Mouse (Mus musculus): ENCODE data around the gene Flywch1. TPM values are rescaled to one million over a fixed set of nuclear protein-coding genes. Genes with fewer than 3 reads are reported as not detected.
A peak's percentile ranks its signal among the peaks of the same experiment; 100 is the strongest.

Flywch1 gene
- 100 to 1,000 TPM in 2 of 4 experiments, 10 to 100 TPM in 2; 82.9 to 115 (median 102) TPM for total RNA-seq (2022)

GRCm38 (mm10) chr17:23771284-23772218 lies at the start of gene Flywch1:
Flywch1 (minus strand) TSS chr17:23771602.
- DNase-seq = peak; percentile 99

- no peak for DNase-seq
Measured at GRCm38 (mm10) chr17:23820731-23821130, 49.3 kb upstream of the Flywch1 start.

- DNase-seq = no peak
Measured at GRCm38 (mm10) chr17:23819235-23819634, 47.8 kb upstream of the Flywch1 start.

DNA sequence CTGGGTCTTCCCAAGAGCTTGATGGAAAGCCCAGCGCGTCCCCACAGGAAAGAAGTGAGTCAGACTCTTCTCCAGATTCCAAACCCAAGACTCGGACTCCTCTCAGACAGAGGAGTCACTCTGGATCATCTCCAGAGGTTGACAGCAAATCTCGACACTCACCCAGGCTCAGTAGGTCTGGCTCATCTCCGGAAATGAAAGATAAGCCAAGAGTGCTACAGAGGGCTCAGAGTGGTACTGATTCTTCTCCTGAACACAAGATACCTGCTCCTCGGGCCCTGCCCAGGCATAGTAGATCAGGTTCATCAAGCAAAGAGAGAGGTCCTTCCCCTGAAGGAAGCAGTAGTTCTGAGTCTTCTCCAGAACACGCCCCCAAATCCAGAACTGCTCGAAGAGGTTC lies 47.2 kb upstream of the Flywch1 start:
- no peak for DNase-seq

- DNase-seq = no peak
Measured at GRCm38 (mm10) chr17:23815641-23816040, 44.2 kb upstream of the Flywch1 start.

DNA sequence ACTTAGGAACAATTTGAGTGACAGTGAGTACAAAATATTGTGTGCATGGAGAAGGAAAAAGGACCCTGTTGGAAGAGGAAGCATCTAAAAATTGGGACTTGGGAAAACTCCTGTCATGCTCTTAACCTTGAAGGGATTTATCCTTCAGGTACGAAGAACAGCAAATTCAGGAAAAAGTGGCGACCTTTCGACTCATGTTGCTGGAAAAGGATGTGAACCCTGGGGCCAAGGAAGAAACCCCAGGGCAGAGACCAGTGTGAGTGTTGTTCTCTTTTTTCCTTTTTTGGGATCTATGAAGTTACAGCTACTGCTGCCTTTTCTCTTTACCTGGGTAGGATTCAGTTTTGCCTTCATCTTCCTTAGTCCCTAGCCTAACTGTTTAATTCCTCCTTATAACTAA lies 36.5 kb upstream of the Flywch1 start:
- no peak for DNase-seq

DNA sequence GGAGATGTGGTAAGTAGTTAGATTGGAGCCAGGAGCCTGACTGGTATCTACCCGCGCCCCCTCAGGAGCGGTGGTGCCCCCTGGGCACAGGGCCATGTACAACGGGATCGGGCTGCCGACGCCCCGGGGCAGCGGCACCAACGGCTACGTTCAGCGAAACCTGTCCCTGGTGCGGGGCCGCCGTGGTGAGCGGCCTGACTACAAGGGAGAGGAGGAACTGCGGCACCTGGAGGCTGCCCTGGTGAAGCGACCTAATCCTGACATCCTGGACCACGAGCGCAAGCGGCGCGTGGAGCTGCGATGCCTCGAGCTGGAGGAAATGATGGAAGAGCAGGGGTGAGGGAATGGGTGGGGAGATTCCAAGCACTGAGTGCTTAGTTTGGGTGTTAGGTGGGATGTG lies 35.5 kb upstream of the Flywch1 start:
- no peak for DNase-seq

DNA sequence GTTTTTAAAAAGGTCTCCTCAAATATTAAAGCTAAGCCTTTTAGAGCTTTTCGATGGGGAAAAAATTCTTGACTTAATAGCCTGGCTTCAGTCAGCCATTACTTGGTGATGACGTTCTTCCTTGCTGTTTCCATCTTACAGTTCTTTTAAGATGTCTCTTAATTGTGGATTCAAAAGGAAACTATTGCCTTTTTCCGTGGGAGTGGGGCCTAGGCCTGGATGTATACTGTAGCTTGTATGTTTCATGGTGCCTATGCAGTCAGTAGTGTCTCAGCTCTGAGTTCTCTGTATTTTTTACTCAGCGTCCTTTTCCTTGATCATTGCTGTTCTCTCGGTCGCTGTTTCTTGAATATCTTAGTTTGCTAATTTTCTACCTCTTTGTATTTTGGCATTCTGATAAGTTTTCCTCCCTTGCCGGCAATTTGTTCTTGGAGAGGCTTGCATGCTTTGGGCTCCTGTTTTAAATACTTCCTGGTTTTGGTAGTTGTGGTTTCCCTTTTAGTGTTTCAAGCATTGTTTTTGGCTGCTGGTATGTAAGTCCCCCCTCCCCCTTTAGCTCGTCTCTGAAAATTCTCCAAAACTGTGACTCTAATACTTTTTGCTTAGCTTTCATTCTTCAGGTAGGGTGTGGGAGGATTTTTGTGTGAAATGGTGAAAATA lies 33.2 kb upstream of the Flywch1 start:
- DNase-seq = no peak

DNA sequence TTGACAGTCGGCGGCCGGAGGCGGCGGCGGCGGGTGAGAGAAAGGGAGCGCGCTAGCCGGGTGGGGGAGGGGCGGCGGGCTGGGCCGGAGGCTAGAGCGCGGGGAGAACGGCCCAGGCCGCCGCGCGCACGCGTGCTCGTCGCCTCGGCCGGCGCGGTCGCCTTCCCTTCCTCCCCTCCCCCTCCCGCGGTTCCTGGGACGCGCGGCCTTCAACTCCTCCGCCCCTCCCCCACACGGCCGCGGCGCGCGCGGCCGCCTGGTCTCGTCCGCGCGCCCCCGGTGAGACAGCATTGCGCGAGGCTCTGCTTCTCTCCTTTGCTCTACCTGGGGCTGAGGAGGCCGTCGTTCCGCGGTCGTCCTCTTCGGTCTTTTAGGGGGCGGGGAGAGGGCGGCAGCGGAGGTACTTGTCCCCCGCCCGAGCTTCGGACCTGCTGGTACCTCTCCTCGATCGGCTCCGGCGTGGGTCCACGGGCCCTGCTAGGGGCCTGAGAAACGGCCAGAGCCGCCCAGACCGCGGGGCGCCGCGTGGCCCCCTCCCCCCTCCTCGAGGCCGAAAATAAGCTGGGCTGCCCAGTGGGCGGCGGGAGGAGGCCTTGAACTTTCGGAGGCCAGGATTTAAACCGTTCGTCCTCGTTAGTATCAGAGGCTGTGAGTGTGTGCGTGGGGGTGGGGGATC lies 32.1 kb upstream of the Flywch1 start:
- DNase-seq = peak; percentile 69

- DNase-seq = peak; percentile 98
Measured at GRCm38 (mm10) chr17:23802746-23803365, 31.5 kb upstream of the Flywch1 start.

GRCm38 (mm10) chr17:23801627-23802026 lies 30.2 kb upstream of the Flywch1 start:
- DNase-seq = no peak

DNA sequence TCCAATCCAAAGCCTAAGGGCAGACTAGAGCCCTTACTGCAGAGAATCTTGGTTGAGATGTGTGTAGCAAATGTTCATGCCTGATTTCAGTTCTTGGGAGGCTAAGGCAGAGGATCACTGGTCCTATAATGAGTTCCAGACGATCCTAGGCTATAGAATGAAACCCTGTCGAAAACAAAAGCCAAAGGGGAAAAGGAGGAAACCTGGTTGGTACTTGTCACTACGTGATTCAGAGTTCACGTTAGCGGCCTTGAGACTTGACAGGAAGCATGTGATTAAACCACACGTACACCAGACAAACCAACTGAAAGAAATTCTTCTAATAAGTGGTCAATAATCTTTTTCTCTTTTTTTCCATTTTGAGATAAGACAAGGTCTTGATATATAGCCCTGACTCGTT lies 25.9 kb upstream of the Flywch1 start:
- no peak for DNase-seq

DNA sequence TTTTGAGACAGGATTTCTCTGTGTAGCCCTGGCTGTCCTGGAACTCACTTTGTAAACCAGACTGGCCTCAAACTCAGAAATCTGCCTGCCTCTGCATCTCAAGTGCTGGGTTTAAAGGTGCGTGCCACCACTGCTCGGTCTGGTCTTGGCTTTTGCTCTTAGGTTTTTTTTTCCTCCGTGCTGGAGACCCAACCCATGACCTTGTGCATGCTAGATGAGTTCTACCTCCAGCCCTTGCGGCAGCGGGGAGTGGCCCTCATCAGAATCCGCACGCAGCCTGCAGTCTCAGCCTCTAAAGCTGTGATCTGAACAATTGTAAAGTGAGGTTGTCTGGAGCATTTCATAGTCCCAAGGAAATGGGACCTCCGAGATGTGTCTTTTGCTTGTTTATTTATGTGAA lies 23.9 kb upstream of the Flywch1 start:
- DNase-seq = no peak

GRCm38 (mm10) chr17:23791079-23791357 lies 19.6 kb upstream of the Flywch1 start:
- DNase-seq = no peak

GRCm38 (mm10) chr17:23790269-23791078 lies 19.1 kb upstream of the Flywch1 start, which contains the start of gene Srrm2:
Srrm2 (plus strand) TSS chr17:23790532.
- DNase-seq = peak; percentile 40

DNA sequence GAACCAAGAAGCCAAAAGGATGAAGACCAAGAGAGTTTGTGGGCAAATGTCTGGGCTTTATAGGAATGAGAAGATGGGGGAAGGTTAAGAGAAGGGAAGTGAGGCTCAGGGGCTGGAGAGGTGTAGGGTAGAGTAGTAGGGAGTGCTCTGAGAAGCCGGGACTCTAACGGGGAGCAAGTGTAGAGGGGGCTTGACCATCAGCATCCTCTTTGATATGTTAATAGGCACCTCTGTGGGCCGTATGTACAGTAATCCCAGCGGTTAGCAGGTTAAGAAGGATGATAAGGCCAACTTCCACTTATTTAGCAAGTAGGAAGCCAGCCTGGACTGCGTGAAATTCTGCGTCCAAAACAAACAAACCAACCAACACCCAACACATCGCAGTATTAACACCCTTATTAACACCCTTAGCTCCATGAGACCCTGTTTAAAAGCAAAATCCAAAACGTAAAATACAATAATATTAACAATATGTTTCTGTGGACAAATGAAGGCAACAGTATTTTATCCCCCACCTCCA lies 18.4 kb upstream of the Flywch1 start:
- DNase-seq = no peak

DNA sequence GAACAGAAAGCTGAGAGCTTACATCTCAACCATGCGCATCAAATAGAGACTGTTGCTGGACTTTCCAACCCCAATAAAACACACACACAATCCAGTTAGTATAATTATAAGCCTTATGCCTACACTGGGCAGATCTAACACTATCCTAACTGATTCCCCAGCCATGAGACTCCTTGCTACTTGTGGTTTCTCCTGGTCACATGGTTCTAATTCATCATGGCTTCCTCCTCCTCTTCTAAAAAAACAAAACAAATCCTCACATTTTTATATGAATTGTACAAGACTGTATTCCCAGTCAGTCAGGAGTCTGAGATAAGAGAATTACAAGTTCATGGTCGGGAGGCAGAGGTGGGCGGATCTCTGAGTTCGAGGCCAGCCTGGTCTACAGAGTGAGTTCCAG lies 17.6 kb upstream of the Flywch1 start:
- no peak for DNase-seq

DNA sequence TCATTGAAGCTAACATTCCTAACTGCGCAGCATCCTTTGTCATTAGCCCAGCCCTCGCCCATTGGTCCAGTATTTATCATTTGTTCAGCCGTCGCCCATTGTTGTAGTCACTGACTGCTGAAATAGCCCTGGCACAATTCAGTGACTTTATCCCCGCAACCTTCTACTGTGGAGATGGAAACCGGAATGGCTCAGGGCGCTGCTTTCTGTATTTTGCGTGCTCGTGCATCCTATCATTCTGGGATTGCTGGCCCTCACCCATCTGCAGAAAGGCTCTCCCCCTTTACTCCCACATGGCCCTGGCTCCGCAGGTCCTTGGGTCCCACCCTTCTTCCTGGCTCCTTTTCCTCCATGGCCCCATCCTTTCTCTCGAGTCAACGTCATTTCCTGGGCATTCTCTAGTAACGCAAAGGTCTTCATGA lies 15.1 kb upstream of the Flywch1 start:
- peak; percentile 34 for DNase-seq

DNA sequence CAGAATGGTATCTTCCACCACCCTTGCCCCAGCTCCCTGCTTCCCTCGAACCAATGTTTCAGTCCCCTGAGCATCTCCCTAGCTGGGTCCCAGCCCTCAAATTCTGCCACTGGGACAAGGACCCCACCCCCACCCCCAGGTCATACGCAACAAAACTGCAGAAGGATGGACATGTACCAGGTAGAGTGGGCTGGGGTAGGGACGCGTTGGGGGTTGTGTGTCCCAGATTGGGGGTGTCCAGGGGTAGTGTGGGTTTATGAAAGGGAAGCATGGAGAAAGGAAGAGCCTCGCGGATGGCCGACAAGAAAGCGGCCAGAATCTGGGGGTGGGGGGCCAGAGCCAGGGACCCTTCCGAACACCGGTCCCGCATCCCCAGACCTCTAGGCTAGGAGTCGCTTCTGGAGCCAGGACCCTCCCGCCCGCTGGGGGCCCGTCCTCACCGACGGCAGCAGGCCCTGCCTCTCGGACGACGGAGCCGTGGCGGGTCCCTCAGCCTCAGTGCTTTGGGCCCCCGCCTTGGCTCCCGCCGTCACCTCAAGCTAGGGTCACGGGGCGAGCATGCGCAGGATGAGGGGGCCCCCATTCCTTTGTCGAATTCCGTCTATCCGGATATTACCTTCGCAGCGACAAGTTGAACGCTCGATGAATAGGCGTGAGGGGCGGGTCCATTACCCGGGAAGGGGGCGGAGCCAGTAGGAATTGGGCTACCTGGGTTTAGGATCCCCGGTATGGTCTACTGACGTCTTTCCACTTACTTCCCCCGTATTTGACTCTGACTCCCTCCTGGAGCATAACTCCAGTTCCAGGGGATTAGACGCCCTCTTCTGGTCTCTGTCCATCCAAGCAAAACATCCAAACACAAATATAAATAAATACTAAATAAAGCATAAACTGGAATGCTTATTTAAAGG lies 14.4 kb upstream of the Flywch1 start, which contains the start of gene Flywch2:
Flywch2 (minus strand) TSS at position 521 of the 911 bp plus-strand sequence.
- DNase-seq = peak; percentile 77

GRCm38 (mm10) chr17:23783352-23783751 lies 11.9 kb upstream of the Flywch1 start:
- no peak for DNase-seq

Measured in adrenal gland, adult 8-10 months (tissue).